Mouse (Mus musculus) CD4-positive, CD25-positive, alpha-beta regulatory T cell, adult 2 months (primary cell): ENCODE results near the gene Krt24.

Experiments used
- DNase-seq: peaks from one replicate; pipeline ENCODE4 v3.0.0-alpha.2; 2012; ENCODE audit warnings: low read depth, low spot score

The Krt24 gene

GRCm38 (mm10) chr11:99284833-99285312 is at the start of gene Krt24:
Krt24 (minus strand) TSS chr11:99285262.
- DNase-seq = no peak

DNA sequence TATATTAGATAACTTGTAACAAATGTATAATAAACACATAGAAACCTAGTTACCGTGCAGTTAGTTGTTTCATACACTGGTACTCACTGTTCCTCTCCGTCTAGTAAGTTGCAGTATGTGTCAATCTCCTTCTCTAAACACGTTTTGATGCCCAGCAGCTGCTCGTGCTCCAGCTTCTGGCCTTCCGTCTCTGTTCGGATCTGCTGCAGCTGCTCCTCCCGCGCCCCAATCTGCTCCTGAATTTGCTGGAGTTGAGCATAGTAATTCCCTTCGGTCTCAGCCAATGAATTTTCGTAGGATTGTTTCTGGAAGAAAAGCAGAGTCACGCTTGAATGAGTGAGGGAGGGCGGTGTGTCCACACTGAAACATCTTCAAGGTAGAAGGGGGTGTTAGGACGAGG is 48.4 kb upstream of the Krt24 start:
- no peak for DNase-seq

GRCm38 (mm10) chr11:99329655-99330054 is 44.6 kb upstream of the Krt24 start:
- DNase-seq = no peak

- no peak for DNase-seq
Observed at GRCm38 (mm10) chr11:99322851-99323250, 37.8 kb upstream of the Krt24 start, which contains the start of gene Krt25. Krt25 (minus strand) TSS chr11:99322951.

DNA sequence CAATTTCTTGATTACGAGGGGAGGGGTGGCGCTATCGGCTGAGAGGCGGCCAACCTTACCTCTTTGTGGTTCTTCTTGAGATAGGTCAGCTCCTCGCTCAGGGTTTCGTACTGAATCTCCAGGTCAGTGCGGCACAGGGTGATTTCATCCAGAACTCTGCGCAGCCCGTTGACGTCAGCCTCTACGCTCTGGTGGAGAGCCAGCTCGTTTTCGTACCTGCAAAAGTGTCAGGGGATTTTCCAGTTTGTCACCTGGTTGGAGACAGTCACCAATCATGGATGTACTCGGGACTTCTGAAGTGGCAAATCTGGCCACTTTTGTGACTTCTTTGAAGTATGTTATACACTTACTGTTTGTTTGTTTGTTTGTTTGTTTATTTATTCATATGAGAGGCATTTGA is 36.0 kb upstream of the Krt24 start:
- no peak for DNase-seq

- DNase-seq = no peak
Observed at GRCm38 (mm10) chr11:99319127-99319526, 34.1 kb upstream of the Krt24 start.

DNA sequence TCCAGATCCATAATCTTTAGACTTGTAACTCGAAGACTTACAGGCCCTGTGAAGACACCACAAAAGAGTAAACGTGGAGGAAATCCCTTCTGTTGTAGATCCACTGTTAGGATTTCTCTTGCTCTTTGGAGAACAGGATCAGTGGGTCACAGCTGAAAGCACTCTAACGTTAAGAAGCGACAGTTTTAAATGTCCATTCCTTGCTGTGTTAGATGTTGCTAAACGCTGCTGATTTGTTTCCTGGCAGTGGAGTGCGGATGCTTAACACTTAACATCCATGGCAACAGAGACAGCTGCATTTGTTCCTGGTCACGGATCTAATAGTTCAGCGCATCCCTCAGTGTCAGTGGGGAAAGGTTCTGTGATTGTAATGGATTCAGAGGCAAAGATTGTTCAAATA is 31.5 kb upstream of the Krt24 start:
- DNase-seq = no peak

- DNase-seq = no peak
Observed at GRCm38 (mm10) chr11:99314594-99314993, 29.5 kb upstream of the Krt24 start.

- DNase-seq = peak; percentile 81
Observed at GRCm38 (mm10) chr11:99310882-99311281, 25.8 kb upstream of the Krt24 start.

- peak; percentile 87 for DNase-seq
Observed at GRCm38 (mm10) chr11:99307579-99307978, 22.5 kb upstream of the Krt24 start.

GRCm38 (mm10) chr11:99295039-99295438 is 10.0 kb upstream of the Krt24 start:
- peak; percentile 43 for DNase-seq

- DNase-seq = peak; percentile 85
Observed at GRCm38 (mm10) chr11:99292846-99293245, 7.8 kb upstream of the Krt24 start.

GRCm38 (mm10) chr11:99284011-99284410 is 1.1 kb downstream of the Krt24 start:
- DNase-seq = no peak

GRCm38 (mm10) chr11:99283334-99283733 is 1.7 kb downstream of the Krt24 start:
- DNase-seq = peak; percentile 36

DNA sequence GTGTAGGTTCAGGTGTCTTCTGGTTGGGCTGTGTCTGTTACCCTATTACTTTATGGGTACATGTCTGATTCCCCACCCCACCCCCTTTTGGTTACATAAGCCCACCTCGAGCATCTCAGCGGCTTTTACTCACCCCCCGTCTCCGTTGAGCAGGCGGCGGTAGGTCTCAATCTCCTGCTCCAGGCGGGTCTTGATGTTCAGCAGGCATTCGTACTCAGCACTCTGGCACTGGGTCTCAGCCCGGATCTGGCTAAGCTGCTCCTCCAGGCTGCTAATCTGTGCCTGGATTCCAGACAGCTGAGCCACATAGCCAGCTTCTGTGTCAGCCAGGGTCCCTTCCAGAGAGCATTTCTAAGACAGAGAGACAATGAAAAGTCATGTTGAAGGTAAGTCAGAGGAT is 3.9 kb downstream of the Krt24 start:
- DNase-seq = no peak

DNA sequence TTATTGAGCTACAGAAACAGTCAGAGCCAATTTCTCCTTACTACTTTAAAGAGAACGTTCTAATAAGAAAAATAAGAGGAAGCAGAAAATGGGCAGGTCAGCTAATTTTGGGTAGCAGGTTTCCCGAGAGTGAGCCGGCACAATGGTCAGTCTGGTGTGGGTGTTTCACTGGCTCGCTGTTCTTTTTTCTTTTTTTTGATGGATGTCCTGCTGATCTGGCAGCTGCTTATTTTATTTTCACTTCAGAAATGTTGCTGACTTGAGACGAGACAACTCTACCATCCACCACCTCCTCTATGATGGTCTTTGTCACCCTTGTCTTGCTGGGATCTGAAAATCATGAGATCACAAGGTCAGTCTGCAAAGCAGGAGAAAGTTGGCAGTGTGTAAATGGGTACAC is 5.1 kb downstream of the Krt24 start:
- DNase-seq = no peak

- no peak for DNase-seq
Observed at GRCm38 (mm10) chr11:99276786-99277185, 8.3 kb downstream of the Krt24 start.

- DNase-seq = no peak
Observed at GRCm38 (mm10) chr11:99275624-99276023, 9.4 kb downstream of the Krt24 start.

DNA sequence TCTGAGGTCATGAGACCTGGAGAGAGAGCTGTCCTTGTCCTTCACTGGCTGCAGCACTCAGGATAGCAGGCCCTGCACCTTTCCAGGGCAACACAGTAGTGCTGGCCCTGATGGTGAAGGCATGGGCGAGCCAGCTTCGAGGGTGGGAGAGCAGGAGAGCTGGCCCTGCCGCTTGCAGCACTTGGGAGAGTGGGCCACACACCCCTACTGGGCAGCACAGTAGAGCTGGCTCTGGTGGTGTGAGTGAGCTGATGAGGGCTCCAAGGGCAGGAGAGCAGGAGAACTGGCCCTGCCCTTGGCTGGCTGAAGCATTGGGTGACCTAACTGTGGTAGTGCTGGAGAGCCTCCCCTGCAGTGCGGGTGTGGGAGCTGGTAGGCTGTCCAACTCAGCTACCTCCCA is 12.3 kb downstream of the Krt24 start:
- no peak for DNase-seq

GRCm38 (mm10) chr11:99269192-99269591 is 15.9 kb downstream of the Krt24 start:
- DNase-seq = no peak

DNA sequence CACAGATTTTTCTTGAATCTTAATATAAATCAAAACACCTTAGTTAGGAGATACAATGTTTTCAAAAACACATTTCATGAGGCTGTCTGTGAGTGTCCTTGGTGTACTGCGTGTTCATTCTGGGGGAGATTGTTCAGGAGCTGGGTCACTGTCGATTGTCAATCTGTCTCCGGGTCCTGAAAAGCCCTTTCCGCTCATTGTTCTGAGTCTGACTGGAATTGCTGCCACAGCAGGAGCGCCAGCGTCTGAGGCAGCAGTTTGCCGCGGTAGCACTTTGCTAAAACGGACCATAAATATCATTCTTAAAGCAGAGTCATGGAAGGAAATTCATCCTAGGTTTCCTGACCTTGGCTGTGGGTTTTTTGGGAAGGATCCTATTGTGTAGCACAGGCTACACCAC is 19.3 kb downstream of the Krt24 start:
- DNase-seq = no peak

DNA sequence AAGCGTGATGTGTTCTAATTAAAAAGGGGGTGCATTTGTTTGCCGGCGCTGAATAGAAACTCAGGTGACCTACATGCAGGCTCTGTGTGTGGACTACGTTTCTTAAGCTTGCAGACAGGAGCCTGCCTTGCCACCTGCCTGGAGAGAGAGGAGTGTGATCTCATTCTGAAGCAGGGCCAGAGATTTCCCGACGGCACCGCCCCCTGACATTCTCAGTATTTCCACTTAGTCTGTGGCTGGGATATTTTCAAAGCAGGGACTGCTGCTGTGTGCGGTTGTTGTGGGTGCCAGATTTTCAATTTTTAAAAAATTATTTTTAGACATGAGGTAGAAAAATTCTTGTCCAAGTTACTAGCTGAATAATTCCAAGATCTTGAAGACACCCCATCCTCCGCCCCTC is 19.8 kb downstream of the Krt24 start:
- no peak for DNase-seq

DNA sequence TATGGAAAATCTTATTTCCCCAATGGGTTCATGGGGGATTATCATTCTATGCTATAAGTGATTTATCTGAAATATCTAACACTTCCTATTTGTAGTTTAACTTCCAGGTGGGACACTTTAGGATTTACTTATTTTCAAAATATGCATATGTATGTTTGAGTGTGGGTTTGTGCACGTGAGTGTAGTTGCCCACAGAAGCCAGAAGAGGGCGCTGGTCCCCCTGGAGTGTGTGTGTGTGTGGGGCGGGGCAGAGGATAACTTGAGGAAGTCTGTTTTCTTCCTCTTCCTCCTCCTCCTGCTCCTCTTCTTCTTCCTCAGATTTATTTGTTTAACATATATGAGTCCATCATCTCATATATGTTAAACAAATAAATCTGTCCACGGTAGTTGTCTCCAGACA is 28.8 kb downstream of the Krt24 start:
- peak; percentile 33 for DNase-seq

- DNase-seq = peak; percentile 78
Observed at GRCm38 (mm10) chr11:99255316-99255715, 29.7 kb downstream of the Krt24 start.
